Mouse (Mus musculus) duodenum, adult 2 months (tissue): Measurements from ENCODE around the gene Itpkb. TPM values are rescaled to one million over a fixed set of nuclear protein-coding genes. Genes with fewer than 3 reads are reported as not detected.

Experiments used
- polyA plus RNA-seq: library from polyadenylated mRNA; depleted of rRNA; stranded (reverse); fragments of >200 nt; gene quantifications from 2 replicates; pipeline ENCODE4 v1.2.3, GENCODE M21; 2012; ENCODE audit warnings: low replicate concordance; rRNA removed

The Itpkb gene
- 4.7 and 4.8 TPM in 2 replicates for polyA plus RNA-seq

DNA sequence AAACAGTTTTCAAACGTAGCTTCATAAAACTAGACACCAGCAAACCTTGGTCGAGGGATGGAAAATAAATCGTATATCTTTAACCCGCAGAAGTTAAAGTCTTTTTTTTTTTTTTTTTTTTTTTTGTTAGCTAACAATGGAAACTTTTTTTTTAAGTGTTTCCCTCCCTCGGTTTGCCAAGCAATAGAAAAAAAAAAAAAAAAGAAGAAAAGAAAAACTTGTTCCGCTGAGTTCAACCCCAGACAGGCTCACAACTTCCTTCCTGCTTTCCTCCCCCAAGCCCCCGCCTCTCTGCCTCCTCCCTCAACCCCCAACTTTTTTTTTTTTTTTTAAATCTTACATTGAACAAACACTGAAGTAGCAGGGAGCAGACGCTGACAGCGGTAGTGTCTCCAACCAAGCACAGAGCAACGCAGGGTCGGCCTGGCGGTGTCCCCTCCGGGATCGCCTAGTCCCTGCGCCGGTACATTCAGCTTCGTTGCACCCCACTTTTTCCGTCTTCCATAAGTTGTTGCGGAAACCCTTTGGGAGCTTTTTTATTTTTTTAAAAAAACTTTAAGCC is at the start of gene Itpkb:
TSS of gene Itpkb (plus strand) at position 341 of the 562 bp plus-strand sequence.

Other genes starting within 250 kb of the Itpkb start
- 19.5 and 20.3 TPM in 2 replicates for gene Coq8a, start 130.9 kb upstream of the Itpkb start, polyA plus RNA-seq
- gene Psen2, start 67.0 kb upstream of the Itpkb start, polyA plus RNA-seq = 20.3 and 26.8 TPM in 2 replicates
- gene Stum, start 153.0 kb downstream of the Itpkb start, polyA plus RNA-seq = 12.1 and 18.9 TPM in 2 replicates
- gene Parp1, start 238.4 kb downstream of the Itpkb start, polyA plus RNA-seq = 3.9 and 9.0 TPM in 2 replicates